Mouse (Mus musculus) stomach, postnatal 0 days (tissue): ENCODE results near the gene Ddx31. TPM values are rescaled to one million over a fixed set of nuclear protein-coding genes. Genes with fewer than 3 reads are reported as not detected.

ENCODE experiments used
- ATAC-seq: fragments of 200-750 bp; cut with Nextera tagmentation; 2 replicates; pipeline ENCODE4 v1.8.0; 2017; ENCODE audit not compliant: low FRiP score, low TSS enrichment
- DNase-seq: peaks from one replicate; pipeline ENCODE4 v3.0.0-alpha.2; 2016; ENCODE audit warnings: low spot score
- H3K27ac ChIP-seq: fragments of 300-500 bp; sonication (generic); replicated peaks from 2 replicates; pipeline ENCODE4 v1.5.1; 2014; ENCODE audit warnings: mild to moderate bottlenecking, control low read depth
- H3K27me3 ChIP-seq: fragments of 300-500 bp; sonication (generic); 2 replicates; pipeline ENCODE4 v1.6.1; 2014; ENCODE audit warnings: low read length; ENCODE audit not compliant: control insufficient read depth, insufficient read depth
- H3K36me3 ChIP-seq: fragments of 300-500 bp; sonication (generic); 2 replicates; pipeline ENCODE4 v1.6.1; 2014; ENCODE audit warnings: low read length, mixed read lengths; ENCODE audit not compliant: control insufficient read depth, insufficient read depth
- H3K4me1 ChIP-seq: fragments of 300-500 bp; sonication (generic); replicated peaks from 2 replicates; pipeline ENCODE4 v1.6.1; 2014; ENCODE audit warnings: antibody characterized with exemption; ENCODE audit not compliant: control insufficient read depth, insufficient read depth
- H3K4me2 ChIP-seq: fragments of 300-500 bp; sonication (generic); replicated peaks from 2 replicates; pipeline ENCODE4 v1.6.1; 2014; ENCODE audit warnings: low read depth, mild to moderate bottlenecking, control low read depth, moderate library complexity
- H3K4me3 ChIP-seq: fragments of 300-500 bp; sonication (generic); 2 replicates; pipeline ENCODE4 v1.5.1; 2014; ENCODE audit warnings: low read depth, low read length, control low read depth
- H3K9ac ChIP-seq: fragments of 300-500 bp; sonication (generic); 2 replicates; pipeline ENCODE4 v1.6.1; 2014; ENCODE audit warnings: mild to moderate bottlenecking, low read length, control low read depth, mixed read lengths
- H3K9me3 ChIP-seq: fragments of 300-500 bp; sonication (generic); 2 replicates; pipeline ENCODE4 v1.6.1; 2016; ENCODE audit warnings: low read length; ENCODE audit not compliant: control insufficient read depth
- CTCF ChIP-seq: IDR thresholded peaks from 2 replicates; pipeline ENCODE4 v1.5.1; 2016; ENCODE audit warnings: antibody characterized with exemption, low read depth, mild to moderate bottlenecking, moderate library complexity
- EP300 ChIP-seq: optimal IDR thresholded peaks from 2 replicates; pipeline ENCODE3; 2016; ENCODE audit warnings: antibody characterized with exemption
- whole genome bisulfite sequencing: fragments of 180-500 bp; shearing (Covaris S2); extraction: QIAGEN DNeasy Blood & Tissue Kit; methylation state at CpG from one replicate; pipeline ENCODE4 v1.1.7; 2014; 5-methylcytosine and 5-hydroxymethylcytosine counted together
- polyA plus RNA-seq: library from polyadenylated mRNA; unstranded; fragments of >200 nt; fragmentation: Nextera tagmentation; extraction: Ambion mirVana; gene quantifications from 2 replicates; pipeline ENCODE4 v1.2.1, GENCODE M21; 2015

The Ddx31 gene
- polyA plus RNA-seq, 1 experiment from 2014 or later, result 5.1 TPM

- no peak for TF ChIP-seq CTCF
- no peak for TF ChIP-seq EP300
- Histone ChIP-seq H3K9ac (no peak within 1 kb of the TSS), H3K4me2 (no peak within 1 kb of the TSS; the same call in 1 of the 2 replicates), H3K9me3 (no peaks in the 10 kb centered on the region), H3K27me3 (peaks cover 29% of the 10 kb centered on the region), H3K27ac (no peak within 1 kb of the TSS), H3K4me1 (no peaks in the 10 kb centered on the region), H3K36me3 (no peaks in the 10 kb centered on the region), H3K4me3 (peak within 1 kb of the TSS; percentile 22; the same call in 1 of the 2 replicates)
- 6% methylated on average over 18 of the region's 18 CpGs for WGBS
- ATAC-seq, result no peak
- DNase-seq, result no peak
Observed at GRCm38 (mm10) chr2:28916513-28916865, 76.3 kb downstream of the Ddx31 start, which contains the start of gene Barhl1. Gene Barhl1 (minus strand): TSS chr2:28916668.

GRCm38 (mm10) chr2:28917156-28917517, 76.9 kb downstream of the Ddx31 start:
- Histone ChIP-seq H3K27ac (no peak overlapping the region), H3K9ac (no peak overlapping the region), H3K27me3 (peaks cover 23% of the 10 kb centered on the region), H3K9me3 (no peaks in the 10 kb centered on the region), H3K4me2 (no peak overlapping the region), H3K4me3 (no peak overlapping the region), H3K4me1 (no peaks in the 10 kb centered on the region), H3K36me3 (no peaks in the 10 kb centered on the region)
- no peak for ATAC-seq
- TF ChIP-seq EP300 (no peak), CTCF (no peak)
- no peak for DNase-seq
- WGBS, result 11% methylated on average over 11 of the region's 11 CpGs

- TF ChIP-seq CTCF, result no peak
- no peak for TF ChIP-seq EP300
- H3K4me2 ChIP-seq, result peak overlapping the region; percentile 34
- WGBS, result 1% methylated on average over 71 of the region's 73 CpGs
Observed at GRCm38 (mm10) chr2:28917518-28918361, 77.5 kb downstream of the Ddx31 start.

GRCm38 (mm10) chr2:28919001-28919400, 78.8 kb downstream of the Ddx31 start:
- Histone ChIP-seq H3K27ac (no peak overlapping the region), H3K4me2 (no peak overlapping the region), H3K9ac (no peak overlapping the region), H3K9me3 (no peaks in the 10 kb centered on the region), H3K4me1 (no peaks in the 10 kb centered on the region), H3K27me3 (peaks cover 23% of the 10 kb centered on the region), H3K4me3 (no peak overlapping the region), H3K36me3 (no peaks in the 10 kb centered on the region)
- 4% methylated on average over 4 of the region's 4 CpGs for WGBS
- ATAC-seq, result no peak
- no peak for DNase-seq
- no peak for TF ChIP-seq CTCF
- no peak for TF ChIP-seq EP300

More at GRCm38 (mm10) chr2:28917518-28918361, 77.5 kb downstream of the Ddx31 start:
- H3K4me1 ChIP-seq, result no peaks in the 10 kb centered on the region
- ATAC-seq (no peak), DNase-seq (no peak)
- no peak overlapping the region for H3K9ac ChIP-seq
- no peak overlapping the region for H3K27ac ChIP-seq
- H3K9me3 ChIP-seq, result no peaks in the 10 kb centered on the region
- H3K36me3 ChIP-seq, result no peaks in the 10 kb centered on the region
- peaks cover 23% of the 10 kb centered on the region for H3K27me3 ChIP-seq
- H3K4me3 ChIP-seq, result peak overlapping the region; percentile 22

GRCm38 (mm10) chr2:28923912-28924311, 83.7 kb downstream of the Ddx31 start:
- no peaks in the 10 kb centered on the region for H3K4me1 ChIP-seq
- peak; percentile 92 for TF ChIP-seq CTCF
- no peak for TF ChIP-seq EP300
- no peak overlapping the region for H3K27ac ChIP-seq
- DNase-seq (peak; percentile 77), ATAC-seq (peak; percentile 33; the same call in 1 of the 2 replicates)
- H3K9me3 ChIP-seq, result no peaks in the 10 kb centered on the region
- no peak overlapping the region for H3K4me3 ChIP-seq
- no peaks in the 10 kb centered on the region for H3K36me3 ChIP-seq
- 5% methylated on average over 4 of the region's 4 CpGs for WGBS
- H3K9ac ChIP-seq, result no peak overlapping the region
- H3K27me3 ChIP-seq, result peaks cover 8% of the 10 kb centered on the region; the same call in 1 of the 2 replicates
- no peak overlapping the region for H3K4me2 ChIP-seq

- DNase-seq (no peak), ATAC-seq (no peak)
- no peak for TF ChIP-seq EP300
- peak; percentile 40 for TF ChIP-seq CTCF
- H3K9ac ChIP-seq, result no peak overlapping the region
- H3K36me3 ChIP-seq, result no peaks in the 10 kb centered on the region
- H3K9me3 ChIP-seq, result no peaks in the 10 kb centered on the region
- 89% methylated on average over 3 of the region's 3 CpGs for WGBS
- no peak overlapping the region for H3K27ac ChIP-seq
- no peaks in the 10 kb centered on the region for H3K4me1 ChIP-seq
- no peak overlapping the region for H3K4me3 ChIP-seq
- no peak overlapping the region for H3K4me2 ChIP-seq
- H3K27me3 ChIP-seq, result no peaks in the 10 kb centered on the region
Observed at GRCm38 (mm10) chr2:28930571-28930970, 90.4 kb downstream of the Ddx31 start.
